Mouse (Mus musculus): ENCODE data around the gene Adra1d.

The Adra1d gene

GRCm38 (mm10) chr2:131561891-131562585 is at the start of gene Adra1d:
Gene Adra1d (minus strand): TSS chr2:131562283.
- DNase-seq (ENCODE audit: low read depth, low spot score) = no peak

DNA sequence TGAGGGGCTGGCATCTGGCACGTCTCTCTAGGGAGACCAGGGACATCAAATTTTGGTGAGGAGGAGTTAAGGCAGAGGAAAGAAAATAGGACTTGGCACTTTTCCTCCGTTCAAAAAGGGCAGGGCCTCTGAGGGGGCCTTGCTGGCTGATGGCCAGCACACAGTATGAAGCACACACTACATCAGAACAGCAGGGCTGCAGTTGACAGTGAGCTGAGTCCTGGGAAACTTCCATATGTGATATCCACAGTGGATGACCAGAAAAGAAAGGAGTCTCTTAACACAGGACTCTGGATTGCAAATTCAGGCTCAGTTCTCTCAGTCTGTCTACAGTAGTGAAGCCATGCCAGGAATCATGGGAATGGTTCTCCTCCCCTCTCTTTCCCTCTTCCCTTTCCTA is 39.8 kb upstream of the Adra1d start:
- DNase-seq (ENCODE audit: low read depth, low spot score) = no peak

DNA sequence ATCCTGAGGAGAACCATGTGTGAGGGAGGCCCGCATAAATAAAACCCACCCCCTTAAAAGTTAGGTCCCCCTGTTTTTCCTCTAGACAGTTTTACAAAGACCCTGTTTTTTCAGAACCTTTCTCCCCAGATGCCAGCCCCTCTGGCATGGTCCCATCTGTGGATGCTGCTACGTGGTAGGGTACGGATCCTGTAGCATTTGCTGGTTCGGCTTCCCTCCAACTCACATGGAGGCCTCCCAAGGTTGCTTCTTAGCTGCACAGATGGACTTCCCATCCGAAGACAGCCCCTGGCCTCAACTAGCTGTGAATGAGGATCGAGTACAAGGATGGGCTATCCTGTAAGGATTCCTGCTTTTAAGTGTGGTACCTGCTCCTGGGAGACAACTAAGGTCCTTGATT is 32.8 kb upstream of the Adra1d start:
- no peak for DNase-seq (ENCODE audit: low read depth, low spot score)

DNA sequence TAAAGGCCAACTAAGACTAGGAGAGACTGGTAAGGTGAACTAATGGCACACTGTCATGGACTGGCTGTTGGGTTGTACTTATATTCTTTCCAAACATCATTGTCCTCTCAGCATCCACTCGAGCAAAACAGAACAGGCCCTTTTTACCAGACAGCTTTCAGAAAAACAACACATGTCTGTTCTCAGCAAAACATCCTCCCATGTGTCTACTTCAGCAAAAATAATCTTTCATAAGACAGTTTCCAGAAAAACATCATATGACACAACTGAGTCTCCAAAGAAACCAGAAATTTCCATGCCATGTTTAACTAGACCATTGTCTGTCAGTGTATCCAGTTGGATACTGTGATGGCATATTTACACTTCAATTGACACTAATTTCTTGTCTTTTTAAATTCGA is 25.4 kb upstream of the Adra1d start:
- DNase-seq (ENCODE audit: low read depth, low spot score) = peak; percentile 23

GRCm38 (mm10) chr2:131581506-131581905 is 19.4 kb upstream of the Adra1d start:
- DNase-seq (ENCODE audit: low read depth, low spot score) = no peak

GRCm38 (mm10) chr2:131562586-131563122 is 571 bp upstream of the Adra1d start:
- DNase-seq (ENCODE audit: low read depth, low spot score) = no peak

DNA sequence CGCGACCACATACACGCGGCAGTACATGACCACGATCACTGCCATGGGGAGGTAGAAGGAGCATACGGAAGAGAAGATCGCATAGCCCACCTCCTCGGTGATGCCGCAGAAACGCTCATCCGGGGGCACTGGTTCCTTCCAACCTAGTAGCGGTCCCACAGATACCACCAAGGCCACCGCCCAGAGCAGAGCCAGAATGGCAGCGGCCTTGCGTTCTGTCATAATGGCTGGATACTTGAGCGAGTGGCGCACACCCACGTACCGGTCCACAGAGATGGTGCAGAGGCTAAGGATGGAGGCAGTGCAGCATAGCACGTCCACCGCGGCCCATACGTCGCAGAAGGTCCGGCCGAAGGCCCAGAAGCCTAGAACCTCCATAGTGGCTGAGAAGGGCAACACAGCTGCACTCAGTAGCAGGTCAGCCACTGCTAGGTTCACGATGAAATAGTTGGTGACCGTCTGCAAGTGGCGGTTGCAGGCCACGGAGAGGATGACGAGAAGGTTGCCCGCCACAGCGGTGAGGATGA is 676 bp downstream of the Adra1d start:
- no peak for DNase-seq (ENCODE audit: low read depth, low spot score)

GRCm38 (mm10) chr2:131560205-131560919 is 1.7 kb downstream of the Adra1d start:
- DNase-seq (ENCODE audit: low read depth, low spot score) = no peak

- no peak for DNase-seq (ENCODE audit: low read depth, low spot score)
Observed at GRCm38 (mm10) chr2:131557896-131558295, 4.2 kb downstream of the Adra1d start.

- no peak for DNase-seq (ENCODE audit: low read depth, low spot score)
Observed at GRCm38 (mm10) chr2:131552736-131553400, 9.2 kb downstream of the Adra1d start.

- DNase-seq (ENCODE audit: low read depth, low spot score) = no peak
Observed at GRCm38 (mm10) chr2:131551701-131552620, 10.1 kb downstream of the Adra1d start.

GRCm38 (mm10) chr2:131550906-131551305 is 11.2 kb downstream of the Adra1d start:
- no peak for DNase-seq (ENCODE audit: low read depth, low spot score)

GRCm38 (mm10) chr2:131550474-131550873 is 11.6 kb downstream of the Adra1d start:
- no peak for DNase-seq (ENCODE audit: low read depth, low spot score)

DNA sequence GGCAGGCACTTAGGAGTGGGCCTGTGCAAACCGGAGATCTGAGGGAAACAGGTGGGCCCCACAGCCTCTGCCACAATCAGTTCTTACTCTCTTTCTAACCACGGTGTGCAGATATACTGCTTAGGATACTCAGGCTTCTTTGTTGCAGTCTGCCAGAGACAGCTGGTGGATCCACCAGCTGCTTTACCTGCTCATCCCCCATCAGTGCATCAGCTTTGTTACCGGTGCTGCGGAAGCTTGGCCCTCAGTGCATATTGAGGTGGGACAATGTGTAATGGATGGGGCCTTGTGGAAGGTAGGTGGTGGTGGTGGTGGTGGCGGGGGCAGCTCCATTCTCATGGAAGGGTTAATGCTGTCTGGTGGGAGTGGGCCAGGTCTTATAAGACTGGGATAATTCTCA is 13.0 kb downstream of the Adra1d start:
- DNase-seq (ENCODE audit: low read depth, low spot score) = no peak

- DNase-seq (ENCODE audit: low read depth, low spot score) = no peak
Observed at GRCm38 (mm10) chr2:131548330-131548729, 13.8 kb downstream of the Adra1d start.

GRCm38 (mm10) chr2:131546745-131547408 is 15.2 kb downstream of the Adra1d start:
- DNase-seq (ENCODE audit: low read depth, low spot score) = no peak

DNA sequence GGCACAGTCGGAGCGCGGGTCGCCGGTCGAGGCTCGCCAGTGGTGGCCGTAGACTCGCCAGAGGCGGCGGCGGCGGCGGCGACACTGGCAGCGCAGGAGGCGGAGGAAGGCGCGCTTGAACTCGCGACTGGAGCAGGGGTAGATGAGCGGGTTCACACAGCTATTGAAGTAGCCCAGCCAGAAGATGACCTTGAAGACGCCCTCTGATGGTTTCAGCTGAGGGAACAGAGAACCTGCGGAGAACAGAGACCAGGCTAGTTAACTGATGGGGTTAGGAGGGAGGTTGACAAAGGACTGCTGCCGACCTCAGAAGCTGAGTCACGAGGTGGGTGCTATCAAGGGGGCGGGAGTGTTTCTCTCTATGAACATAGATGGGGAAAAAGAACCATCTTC is 15.8 kb downstream of the Adra1d start:
- no peak for DNase-seq (ENCODE audit: low read depth, low spot score)

- no peak for DNase-seq (ENCODE audit: low read depth, low spot score)
Observed at GRCm38 (mm10) chr2:131545386-131546307, 16.4 kb downstream of the Adra1d start.

DNA sequence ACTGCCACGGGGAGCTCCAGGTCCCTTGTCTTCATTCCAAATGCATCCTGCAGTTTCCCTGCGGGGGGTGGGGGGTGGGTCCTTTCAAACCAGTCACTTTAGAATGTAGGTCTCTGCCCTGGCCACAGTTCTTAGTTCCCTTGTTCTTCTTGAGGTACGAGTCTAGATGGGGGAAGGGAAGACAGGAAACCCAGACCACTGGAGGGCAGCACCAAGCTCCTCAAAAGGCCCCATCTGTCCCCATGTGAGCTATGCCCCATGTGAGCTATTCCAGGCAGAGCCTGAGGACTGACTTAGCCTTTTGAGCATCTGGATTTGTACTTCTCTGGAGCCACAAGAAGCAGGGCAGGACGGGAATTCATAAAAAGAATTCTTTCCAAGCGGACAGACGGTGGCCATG is 19.6 kb downstream of the Adra1d start:
- DNase-seq (ENCODE audit: low read depth, low spot score) = no peak

Measured in telencephalon, adult 2 months (tissue).